Mouse (Mus musculus) limb, embryonic 12.5 days (tissue): ENCODE measurements around the gene Tor3a. TPM values are rescaled to one million over a fixed set of nuclear protein-coding genes. Genes with fewer than 3 reads are reported as not detected.

Experiments used
- ATAC-seq: fragments of 200-750 bp; cut with Nextera tagmentation; 2 replicates; pipeline ENCODE4 v1.8.0; 2017; ENCODE audit warnings: low read depth, moderate TSS enrichment; ENCODE audit not compliant: insufficient number of reproducible peaks, insufficient read depth, low FRiP score, low TSS enrichment
- H3K27ac ChIP-seq: fragments of 300-500 bp; sonication (generic); 2 replicates; pipeline ENCODE4 v1.5.1; 2016; ENCODE audit warnings: mild to moderate bottlenecking, moderate library complexity
- H3K27me3 ChIP-seq: fragments of 300-500 bp; sonication (generic); 2 replicates; pipeline ENCODE4 v1.6.1; 2016; ENCODE audit warnings: mild to moderate bottlenecking, moderate library complexity
- H3K36me3 ChIP-seq: fragments of 300-500 bp; sonication (generic); 2 replicates; pipeline ENCODE4 v1.6.1; 2016; ENCODE audit warnings: mild to moderate bottlenecking, moderate library complexity
- H3K4me1 ChIP-seq: fragments of 300-500 bp; sonication (generic); replicated peaks from 2 replicates; pipeline ENCODE4 v1.6.1; 2016
- H3K4me2 ChIP-seq: fragments of 300-500 bp; sonication (generic); 2 replicates; pipeline ENCODE4 v1.6.1; 2016; ENCODE audit warnings: mild to moderate bottlenecking, moderate library complexity
- H3K4me3 ChIP-seq: fragments of 300-500 bp; sonication (generic); replicated peaks from 2 replicates; pipeline ENCODE4 v1.5.1; 2016; ENCODE audit warnings: mild to moderate bottlenecking
- H3K9ac ChIP-seq: fragments of 300-500 bp; sonication (generic); replicated peaks from 2 replicates; pipeline ENCODE4 v1.6.1; 2016; ENCODE audit warnings: mild to moderate bottlenecking, moderate library complexity
- H3K9me3 ChIP-seq: fragments of 300-500 bp; sonication (generic); 2 replicates; pipeline ENCODE4 v1.6.1; 2016; ENCODE audit warnings: mild to moderate bottlenecking, moderate library complexity
- WGBS: fragments of 180-500 bp; shearing (Covaris S2); methylation state at CpG from one replicate; pipeline ENCODE4 v1.1.7; 2016; 5-methylcytosine and 5-hydroxymethylcytosine counted together
- polyA plus RNA-seq: library from polyadenylated mRNA; unstranded; fragments of >200 nt; fragmentation: Nextera tagmentation; extraction: Ambion mirVana; gene quantifications from 2 replicates; pipeline ENCODE4 v1.2.1, GENCODE M21; 2016

The Tor3a gene
- 7.9 and 8.3 TPM in 2 replicates for polyA plus RNA-seq

DNA sequence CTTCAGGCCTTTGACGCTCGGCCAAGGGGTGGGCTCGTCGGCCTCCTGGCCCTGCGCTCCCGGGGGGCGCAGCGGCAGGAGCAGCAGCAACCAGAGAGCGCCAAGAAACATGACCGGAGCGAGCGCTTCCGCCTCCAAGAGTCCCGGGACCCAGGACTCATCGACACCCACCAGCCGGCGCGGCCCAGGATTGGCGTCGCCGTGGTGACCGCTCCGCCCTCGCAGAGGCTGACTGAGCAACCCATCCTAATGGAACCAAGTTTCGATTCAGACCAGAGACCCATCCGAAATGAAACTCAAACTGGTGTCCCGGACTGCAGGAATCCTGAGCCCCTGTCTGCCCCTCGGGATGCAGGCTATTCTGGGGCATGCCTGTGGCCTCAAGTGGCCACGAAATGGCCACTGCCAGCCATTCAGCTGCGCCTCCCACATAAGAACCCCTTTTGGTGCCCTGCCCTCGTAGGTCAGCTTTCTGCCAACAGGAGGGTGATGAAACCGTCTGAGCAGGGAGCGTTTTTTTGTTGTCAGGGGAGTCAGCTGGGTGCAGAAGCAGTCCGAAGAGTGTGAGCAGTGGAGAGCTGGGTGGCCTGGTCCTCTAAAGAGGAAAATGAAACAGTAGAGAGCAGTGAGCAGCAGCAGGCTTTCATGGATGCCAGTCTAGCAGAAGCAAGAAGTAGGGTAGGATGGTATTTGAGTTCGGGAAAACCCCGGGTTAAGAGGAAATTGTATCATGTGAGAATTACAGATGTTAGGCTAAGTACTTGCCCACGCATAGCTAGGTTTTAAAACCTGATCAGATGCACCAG, at the start of gene Tor3a:
Tor3a (minus strand) TSS at position 162 of the 806 bp plus-strand sequence.
- Histone ChIP-seq H3K9ac (peak within 1 kb of the TSS; percentile 66), H3K36me3 (peaks cover under 1% of the 10 kb centered on the region; the same call in 1 of the 2 replicates), H3K27me3 (peaks cover 10% of the 10 kb centered on the region; the same call in 1 of the 2 replicates), H3K4me2 (peak within 1 kb of the TSS; percentile 99), H3K4me1 (peaks cover 26% of the 10 kb centered on the region), H3K9me3 (no peaks in the 10 kb centered on the region), H3K27ac (0 out of 2 replicates have a peak within 1 kb of the TSS, but pooled peaks have one; percentile 29), H3K4me3 (peak within 1 kb of the TSS; percentile 60)
- peak; percentile 64; the same call in 1 of the 2 replicates for ATAC-seq
- 7% methylated on average over 37 of the region's 37 CpGs for WGBS

DNA sequence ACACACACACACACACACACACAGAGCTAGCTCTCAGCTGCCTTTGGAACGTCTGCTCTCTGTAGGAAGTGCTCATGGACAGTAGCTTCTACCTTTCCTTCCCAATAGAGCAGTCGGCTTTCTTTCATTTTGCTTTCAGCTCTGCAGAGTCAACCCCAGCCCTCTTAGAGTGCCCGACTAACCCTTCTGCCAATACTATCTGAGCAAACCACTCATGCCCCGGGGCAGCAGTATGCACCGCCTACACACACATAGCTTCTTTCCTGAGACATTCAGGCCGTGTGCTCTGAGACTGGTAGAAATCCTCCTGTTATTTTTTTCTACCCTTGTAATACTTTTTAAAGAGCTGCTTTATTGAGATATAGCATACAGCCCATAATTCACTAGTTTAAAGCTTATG, 47.9 kb upstream of the Tor3a start:
- peaks cover 9% of the 10 kb centered on the region; the same call in 1 of the 2 replicates for H3K27me3 ChIP-seq
- no peak overlapping the region for H3K9ac ChIP-seq
- no peaks in the 10 kb centered on the region for H3K36me3 ChIP-seq
- H3K27ac ChIP-seq, result no peak overlapping the region
- H3K4me2 ChIP-seq, result no peak overlapping the region
- 63% methylated on average over 6 of the region's 6 CpGs for WGBS
- no peak overlapping the region for H3K4me3 ChIP-seq
- no peaks in the 10 kb centered on the region for H3K9me3 ChIP-seq
- no peak for ATAC-seq
- 0 out of 2 replicates have a peak, but pooled peaks cover 10% of the 10 kb centered on the region for H3K4me1 ChIP-seq

DNA sequence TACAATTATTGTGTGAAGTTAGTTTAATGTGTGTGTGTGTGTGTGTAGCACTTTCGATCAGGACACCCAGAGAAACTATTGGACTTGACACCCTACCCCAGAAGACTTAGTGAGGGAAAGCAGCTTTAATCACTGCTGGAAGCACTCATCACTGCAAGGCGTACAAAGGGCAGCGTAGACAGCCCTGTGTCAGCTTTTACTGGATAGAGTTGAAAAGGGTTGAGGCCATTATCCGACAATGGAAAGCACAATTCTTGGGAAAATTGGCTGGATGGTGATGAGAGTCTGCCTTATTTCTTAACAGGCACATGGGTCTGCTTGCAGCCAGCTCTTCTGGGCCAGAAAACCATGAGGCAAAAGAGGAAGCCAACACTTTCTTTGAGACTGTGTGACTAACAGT, 45.9 kb upstream of the Tor3a start:
- peaks cover 9% of the 10 kb centered on the region; the same call in 1 of the 2 replicates for H3K27me3 ChIP-seq
- 69% methylated on average over 4 of the region's 4 CpGs for WGBS
- H3K9ac ChIP-seq, result no peak overlapping the region
- peaks cover 13% of the 10 kb centered on the region; the same call in 1 of the 2 replicates for H3K36me3 ChIP-seq
- no peak for ATAC-seq
- no peak overlapping the region for H3K27ac ChIP-seq
- H3K4me3 ChIP-seq, result no peak overlapping the region
- no peaks in the 10 kb centered on the region for H3K9me3 ChIP-seq
- peak overlapping the region; percentile 76 for H3K4me2 ChIP-seq
- 0 out of 2 replicates have a peak, but pooled peaks cover 10% of the 10 kb centered on the region for H3K4me1 ChIP-seq

DNA sequence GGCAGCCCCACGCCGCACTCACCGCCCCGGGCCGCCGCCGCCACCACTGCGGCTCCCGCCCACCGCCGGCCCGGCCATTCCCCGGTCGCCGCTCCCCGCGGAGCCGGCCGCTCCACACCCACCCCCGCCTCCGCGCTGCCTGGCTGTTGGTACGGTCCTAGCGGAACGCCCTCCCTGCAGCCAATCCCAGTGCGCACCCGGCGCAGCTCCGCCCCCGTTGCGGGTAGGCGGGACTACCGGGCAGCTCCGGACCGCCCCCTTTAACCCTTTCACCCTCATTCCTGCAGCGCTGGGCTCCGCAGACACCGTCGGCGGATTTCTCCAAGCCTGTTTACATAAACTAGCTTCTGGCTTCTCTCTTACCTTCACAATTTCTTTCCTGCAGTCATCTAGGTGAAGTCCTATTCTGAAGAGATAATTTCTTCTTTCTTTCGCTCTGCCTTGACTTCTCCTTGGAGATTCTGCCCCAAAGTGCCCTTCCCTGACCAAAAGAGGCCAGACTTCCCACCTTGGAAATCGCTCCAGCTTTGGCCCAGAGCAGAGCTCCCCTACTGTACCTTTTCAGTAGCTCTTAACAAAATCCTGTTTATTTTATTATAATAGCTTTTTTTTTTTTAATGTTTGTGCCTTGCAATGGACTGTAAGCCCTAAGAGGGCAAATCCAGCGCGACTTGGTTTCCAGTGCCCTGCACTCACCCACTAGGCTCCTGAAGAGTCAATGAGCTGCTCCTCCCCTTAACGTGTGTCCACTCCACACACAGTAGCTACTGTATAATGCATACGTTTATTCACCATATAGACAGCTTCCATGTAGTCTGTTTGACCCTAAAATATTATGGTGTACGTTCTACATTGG, 45.0 kb upstream of the Tor3a start, which contains the start of gene Fam20b:
Fam20b (minus strand) TSS at position 137 of the 856 bp plus-strand sequence.
- WGBS, result 1% methylated on average over 39 of the region's 47 CpGs
- Histone ChIP-seq H3K4me3 (peak within 1 kb of the TSS; percentile 97), H3K36me3 (peaks cover 18% of the 10 kb centered on the region; the same call in 1 of the 2 replicates), H3K4me2 (peak within 1 kb of the TSS; percentile 76), H3K27ac (peak within 1 kb of the TSS; percentile 86), H3K9me3 (no peaks in the 10 kb centered on the region), H3K27me3 (peaks cover 9% of the 10 kb centered on the region; the same call in 1 of the 2 replicates), H3K4me1 (0 out of 2 replicates have a peak, but pooled peaks cover 10% of the 10 kb centered on the region), H3K9ac (peak within 1 kb of the TSS; percentile 86)
- ATAC-seq, result peak; percentile 93

DNA sequence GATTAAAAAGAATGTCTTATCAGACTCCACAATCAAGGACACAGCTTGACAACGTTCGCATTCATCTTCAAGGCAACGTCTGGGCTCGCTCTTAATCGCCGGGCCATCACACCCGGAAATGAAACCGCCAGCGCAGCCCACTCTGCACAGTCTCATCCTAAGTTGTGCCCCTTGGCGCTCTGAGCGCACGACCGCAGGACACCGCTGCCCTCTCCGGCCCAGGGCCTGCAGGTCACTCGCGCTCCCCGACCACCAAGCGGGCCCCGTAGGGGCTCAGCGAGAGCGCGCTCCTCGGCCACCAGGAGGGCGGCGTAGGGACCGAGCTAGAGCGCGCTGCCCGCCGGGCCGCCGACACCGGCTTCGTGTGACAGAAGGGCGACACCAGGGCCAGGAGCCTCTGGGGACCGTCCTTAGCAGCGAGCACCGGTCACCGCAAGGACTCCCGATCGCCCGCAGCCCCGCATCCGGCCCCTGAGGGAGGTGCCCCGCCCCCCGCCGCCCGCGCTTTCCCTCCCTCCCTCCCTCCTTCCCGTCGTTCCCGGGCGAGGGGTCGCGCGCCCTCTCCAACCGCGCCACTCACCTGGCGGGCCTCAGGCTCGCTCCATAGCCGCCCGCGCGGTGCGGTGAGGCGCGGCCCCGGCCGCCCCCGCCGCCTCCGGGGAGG, 44.3 kb upstream of the Tor3a start:
- Histone ChIP-seq H3K36me3 (peaks cover 18% of the 10 kb centered on the region; the same call in 1 of the 2 replicates), H3K4me2 (peak overlapping the region; percentile 76), H3K4me1 (0 out of 2 replicates have a peak, but pooled peaks cover 8% of the 10 kb centered on the region), H3K9me3 (no peaks in the 10 kb centered on the region), H3K4me3 (peak overlapping the region; percentile 97), H3K27ac (peak overlapping the region; percentile 86), H3K27me3 (peaks cover 9% of the 10 kb centered on the region; the same call in 1 of the 2 replicates), H3K9ac (peak overlapping the region; percentile 86)
- peak; percentile 83 for ATAC-seq
- WGBS, result under 1% methylated on average over 64 of the region's 73 CpGs

DNA sequence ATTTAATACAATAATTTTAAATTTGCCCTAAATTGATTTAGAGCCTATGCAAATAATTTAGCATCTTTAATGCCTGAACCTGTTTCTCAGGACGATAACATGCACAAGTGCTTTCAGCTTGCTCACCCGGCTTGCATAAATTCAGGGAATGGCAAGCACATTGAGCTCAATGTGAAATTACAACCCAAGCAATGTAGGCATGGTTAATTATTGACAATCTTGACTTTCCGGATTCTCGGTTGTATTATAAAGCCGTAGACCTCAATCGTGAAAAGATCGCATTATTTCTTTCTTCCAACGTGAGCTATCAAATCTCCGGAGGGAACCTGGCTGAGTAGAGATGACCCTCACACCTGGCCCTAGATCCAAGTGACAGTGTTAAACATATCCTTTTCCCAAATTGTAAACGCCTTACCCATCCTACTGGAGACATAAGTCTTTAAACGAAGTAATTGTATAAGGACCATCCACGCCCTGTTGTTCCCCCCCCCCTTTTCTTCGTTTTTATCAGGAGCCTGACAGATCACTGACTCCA, 43.7 kb upstream of the Tor3a start:
- 18% methylated on average over 13 of the region's 13 CpGs for WGBS
- Histone ChIP-seq H3K4me3 (peak overlapping the region; percentile 97), H3K9ac (peak overlapping the region; percentile 86), H3K27ac (peak overlapping the region; percentile 86), H3K36me3 (peaks cover 18% of the 10 kb centered on the region; the same call in 1 of the 2 replicates), H3K9me3 (no peaks in the 10 kb centered on the region), H3K4me1 (0 out of 2 replicates have a peak, but pooled peaks cover 7% of the 10 kb centered on the region), H3K27me3 (peaks cover 9% of the 10 kb centered on the region; the same call in 1 of the 2 replicates), H3K4me2 (peak overlapping the region; percentile 76)
- ATAC-seq, result no peak

DNA sequence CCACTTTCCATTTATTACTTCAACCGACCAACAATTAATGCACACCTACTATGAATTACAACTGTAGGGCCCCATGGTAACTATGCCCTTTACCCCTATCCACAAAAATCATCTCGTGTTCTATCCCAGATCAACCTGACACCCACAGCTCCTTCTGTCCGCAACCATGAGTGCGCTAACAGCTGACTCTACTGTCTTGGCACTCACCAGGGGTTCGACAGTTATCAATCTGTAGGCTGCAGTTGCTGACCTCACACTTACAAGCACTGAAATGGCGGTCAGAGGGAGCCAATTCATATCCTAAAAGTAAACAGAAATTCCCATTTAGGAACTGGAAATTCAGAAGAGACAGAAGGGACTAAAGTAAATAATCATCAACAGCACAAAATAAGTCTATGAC, 42.5 kb upstream of the Tor3a start:
- Histone ChIP-seq H3K27me3 (0 out of 2 replicates have a peak, but pooled peaks cover 4% of the 10 kb centered on the region), H3K4me2 (no peak overlapping the region), H3K4me1 (0 out of 2 replicates have a peak, but pooled peaks cover 7% of the 10 kb centered on the region), H3K9me3 (no peaks in the 10 kb centered on the region), H3K27ac (no peak overlapping the region), H3K9ac (no peak overlapping the region), H3K36me3 (peaks cover 18% of the 10 kb centered on the region; the same call in 1 of the 2 replicates), H3K4me3 (no peak overlapping the region)
- 93% methylated on average over 6 of the region's 6 CpGs for WGBS
- ATAC-seq, result no peak

DNA sequence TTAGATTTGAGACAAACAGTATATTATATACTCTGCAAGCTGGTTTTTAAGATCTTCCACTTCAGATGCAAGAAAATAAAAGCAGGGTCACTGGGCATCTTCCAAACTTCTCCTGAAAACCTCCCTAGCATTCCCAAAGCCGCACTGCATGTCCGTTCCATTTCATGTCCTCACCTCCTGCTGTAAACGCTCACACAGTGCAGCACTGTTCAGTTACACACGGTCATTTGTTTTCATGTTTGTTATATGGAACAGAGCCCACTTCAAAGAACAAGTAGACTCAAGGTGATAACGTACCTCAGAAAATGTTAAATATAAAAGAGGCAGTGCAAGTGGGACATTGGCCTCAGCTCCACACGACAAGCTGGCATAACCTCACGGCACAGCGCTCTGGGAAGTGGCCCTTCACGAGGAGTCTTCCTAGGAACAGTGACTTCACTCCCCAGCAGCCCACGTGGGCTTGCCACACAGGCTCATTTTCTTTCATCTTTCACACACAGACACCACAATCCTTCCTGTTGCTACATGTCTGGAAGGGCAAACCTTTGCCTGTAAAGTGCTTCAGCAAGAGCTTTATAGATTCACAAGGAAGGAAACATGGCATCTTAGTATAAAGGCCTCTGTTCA, 36.4 kb upstream of the Tor3a start:
- peaks cover 15% of the 10 kb centered on the region for H3K36me3 ChIP-seq
- no peak overlapping the region for H3K4me3 ChIP-seq
- H3K4me2 ChIP-seq, result peak overlapping the region; percentile 36
- H3K27me3 ChIP-seq, result no peaks in the 10 kb centered on the region
- H3K27ac ChIP-seq, result peak overlapping the region; percentile 82
- WGBS, result 40% methylated on average over 10 of the region's 10 CpGs
- H3K9ac ChIP-seq, result no peak overlapping the region
- H3K4me1 ChIP-seq, result peaks cover 19% of the 10 kb centered on the region
- 0 out of 2 replicates have a peak, but pooled peaks have one; percentile 42 for ATAC-seq
- no peaks in the 10 kb centered on the region for H3K9me3 ChIP-seq

DNA sequence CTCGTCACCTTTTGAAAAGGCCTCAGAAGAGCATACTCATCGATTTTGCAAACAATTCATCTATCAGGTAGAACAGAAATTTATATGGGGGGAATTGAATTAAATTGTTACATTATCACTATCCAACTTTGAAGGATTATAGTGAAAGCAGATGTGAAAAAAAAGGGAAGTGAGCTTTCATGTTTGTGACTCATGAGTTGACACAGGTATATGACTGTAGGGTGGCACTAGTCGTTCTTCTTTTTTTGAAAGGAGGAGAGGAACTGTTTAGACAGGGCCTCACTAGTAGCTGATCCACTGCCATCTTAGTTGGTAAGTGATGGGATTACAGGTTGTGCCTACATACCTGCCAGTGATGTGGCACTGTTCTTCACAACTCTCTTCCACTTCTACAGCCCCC, 34.5 kb upstream of the Tor3a start:
- WGBS, result 94% methylated on average over 3 of the region's 3 CpGs

More for the DNA sequence above, 34.5 kb upstream of the Tor3a start:
- H3K9me3 ChIP-seq, result no peaks in the 10 kb centered on the region
- no peaks in the 10 kb centered on the region for H3K27me3 ChIP-seq
- H3K4me3 ChIP-seq, result no peak overlapping the region
- no peak overlapping the region for H3K4me2 ChIP-seq
- H3K9ac ChIP-seq, result no peak overlapping the region
- no peak overlapping the region for H3K27ac ChIP-seq
- ATAC-seq, result no peak
- peaks cover 19% of the 10 kb centered on the region for H3K4me1 ChIP-seq
- H3K36me3 ChIP-seq, result peaks cover 23% of the 10 kb centered on the region
